Mouse (Mus musculus): ENCODE measurements around the gene Myo1b.

Myo1b gene

GRCm38 (mm10) chr1:51845264-51846036 lies 70.4 kb downstream of the Myo1b start:
- DNase-seq: no peak

DNA sequence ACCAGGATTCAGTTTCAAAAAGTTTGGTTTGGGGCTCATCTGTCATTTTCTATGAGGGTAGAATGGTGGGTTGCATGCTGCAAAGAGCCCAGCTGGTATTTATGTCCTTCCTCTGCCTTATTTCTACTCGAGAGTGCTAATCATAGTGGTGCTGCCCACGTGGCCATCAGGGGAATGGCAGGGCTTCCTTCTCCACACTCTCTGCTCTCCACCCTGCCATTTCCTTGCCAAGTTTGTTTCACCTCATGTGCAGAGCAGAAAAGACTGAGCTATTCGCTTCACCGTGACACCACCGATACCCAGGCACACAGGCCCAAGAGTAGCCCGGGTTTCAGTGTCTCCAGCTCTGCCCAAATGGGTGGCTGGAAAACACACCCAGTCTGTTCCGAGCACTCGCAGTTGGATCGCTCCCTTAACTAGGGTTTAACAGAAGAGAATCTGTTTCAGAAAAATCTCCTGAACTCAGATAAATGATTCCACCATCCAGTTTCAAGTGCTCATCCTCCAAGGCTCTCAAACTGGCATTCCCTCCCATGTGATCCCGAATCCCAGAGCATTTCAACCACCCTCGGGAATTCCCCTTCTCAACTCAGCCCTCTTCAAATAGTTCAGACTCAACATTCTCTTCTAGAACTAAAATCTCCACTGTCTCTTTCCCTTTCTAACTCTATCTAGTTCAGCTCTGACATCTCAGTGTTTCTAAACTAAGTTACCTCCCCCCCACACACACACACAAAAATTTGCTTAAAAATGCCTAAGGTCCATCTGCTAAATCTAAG lies 77.8 kb downstream of the Myo1b start:
- DNase-seq: no peak

DNA sequence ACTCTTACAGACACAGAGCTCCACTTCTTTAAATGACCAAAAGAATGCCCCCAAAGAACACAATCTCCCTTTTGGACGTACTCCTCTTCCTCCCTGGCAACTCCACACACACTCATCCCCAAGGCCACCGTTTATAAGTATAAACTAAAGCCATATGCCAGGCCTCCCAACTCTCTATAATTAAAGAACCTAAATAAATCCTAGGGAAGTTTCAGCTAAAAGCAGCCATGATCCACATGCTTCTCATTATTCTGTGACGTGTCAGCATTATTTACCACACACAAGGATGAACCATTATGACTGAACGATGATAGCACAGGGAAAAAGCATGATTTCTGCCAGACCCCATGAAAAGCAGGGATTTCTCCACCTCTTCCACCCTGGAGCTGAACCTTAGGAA lies 78.6 kb downstream of the Myo1b start:
- DNase-seq: no peak

- DNase-seq: no peak
These were observed 80.1 kb downstream of the Myo1b start for GRCm38 (mm10) chr1:51835795-51836194.

- DNase-seq: no peak
These were observed 81.8 kb downstream of the Myo1b start for GRCm38 (mm10) chr1:51834072-51834471.

DNA sequence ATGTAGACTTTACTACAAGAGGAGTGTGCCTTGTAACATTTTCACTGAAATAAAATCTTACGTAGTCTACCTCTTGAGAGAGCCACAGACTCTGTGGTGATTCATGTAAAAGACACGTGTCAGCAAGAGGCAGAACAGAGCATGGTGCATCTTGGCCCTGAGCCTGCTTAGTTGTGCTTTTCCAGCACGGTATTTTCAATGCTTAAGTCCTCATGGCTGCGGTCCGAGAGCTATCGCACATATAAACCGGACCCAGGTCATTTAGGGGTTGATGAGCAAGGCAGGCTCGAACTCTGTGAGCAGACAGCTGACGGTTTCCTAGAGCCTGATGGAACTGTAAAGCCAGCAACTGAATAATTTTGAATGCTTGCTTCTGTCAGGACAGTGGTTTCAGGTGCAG lies 86.5 kb downstream of the Myo1b start:
- no peak for DNase-seq

- DNase-seq: no peak
These were observed 93.3 kb downstream of the Myo1b start for GRCm38 (mm10) chr1:51822531-51822930.

- DNase-seq: no peak
These were observed 94.0 kb downstream of the Myo1b start for GRCm38 (mm10) chr1:51821701-51822495.

- DNase-seq: no peak
These were observed 95.4 kb downstream of the Myo1b start for GRCm38 (mm10) chr1:51820520-51820919.

GRCm38 (mm10) chr1:51820013-51820441 lies 95.8 kb downstream of the Myo1b start:
- DNase-seq: no peak

DNA sequence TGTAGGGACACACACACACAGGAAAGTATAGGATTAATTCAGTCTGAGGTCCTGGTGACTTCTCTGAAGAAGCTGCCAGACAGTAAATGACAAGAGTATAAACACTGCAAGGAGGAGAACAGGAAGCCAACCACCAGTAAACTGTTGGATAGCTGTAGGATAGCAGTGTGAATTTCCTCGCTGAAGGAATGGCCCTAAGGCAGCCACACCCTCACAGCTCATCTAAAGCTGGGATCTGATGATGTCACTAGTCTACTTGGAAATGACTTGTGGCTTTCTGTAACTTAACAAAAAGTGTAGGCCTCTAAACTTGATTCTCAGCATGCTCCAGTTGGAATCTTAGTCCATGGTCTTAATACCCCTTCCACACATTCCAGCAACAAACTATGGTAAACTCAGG lies 100.2 kb downstream of the Myo1b start:
- no peak for DNase-seq

- peak; percentile 7 for DNase-seq
These were observed 100.8 kb downstream of the Myo1b start for GRCm38 (mm10) chr1:51814854-51815630.

- DNase-seq: no peak
These were observed 107.0 kb downstream of the Myo1b start for GRCm38 (mm10) chr1:51808847-51809246.

DNA sequence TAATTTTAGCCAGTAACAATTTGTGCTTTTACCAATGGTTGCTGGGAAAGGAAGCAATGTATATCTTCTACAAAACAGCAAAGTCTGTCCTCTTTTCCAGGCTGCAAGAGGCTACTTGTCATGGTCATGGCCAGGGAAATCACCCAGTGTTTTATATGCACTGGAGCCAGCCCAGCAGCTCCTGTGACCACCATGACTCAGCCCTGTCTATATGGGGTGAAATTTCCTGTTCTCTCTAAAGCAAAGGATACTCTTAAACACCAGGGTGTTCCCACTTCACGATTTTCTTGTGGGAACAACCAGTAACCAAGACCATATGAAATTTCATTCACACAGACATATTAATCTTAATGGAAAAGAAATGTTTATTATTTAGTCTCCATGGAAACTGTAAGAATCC lies 107.6 kb downstream of the Myo1b start:
- DNase-seq: no peak

- DNase-seq: no peak
These were observed 110.7 kb downstream of the Myo1b start for GRCm38 (mm10) chr1:51805040-51805610.

- DNase-seq: no peak
These were observed 111.4 kb downstream of the Myo1b start for GRCm38 (mm10) chr1:51804296-51805039.

DNA sequence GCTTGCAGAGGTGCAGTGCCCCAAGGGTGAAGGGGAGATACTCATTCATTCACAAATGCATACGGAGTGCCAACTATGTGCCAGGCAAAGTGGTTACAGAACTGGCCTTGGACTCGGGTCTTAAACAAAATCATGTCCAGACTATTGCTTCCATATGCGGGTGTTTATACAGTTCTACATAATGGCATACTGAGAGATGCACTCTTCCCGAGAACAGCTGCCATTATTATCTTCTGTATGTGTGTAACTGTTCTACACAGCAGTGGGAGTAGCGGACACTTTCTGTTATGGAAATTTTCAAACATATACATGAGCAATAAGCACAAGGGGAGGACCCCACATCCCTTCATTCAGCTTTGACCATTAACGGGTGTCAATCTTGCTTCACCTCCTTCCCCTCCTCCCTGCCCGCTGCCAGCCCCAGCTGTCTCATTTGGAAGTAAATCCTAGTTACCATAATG lies 117.8 kb downstream of the Myo1b start:
- DNase-seq: no peak

DNA sequence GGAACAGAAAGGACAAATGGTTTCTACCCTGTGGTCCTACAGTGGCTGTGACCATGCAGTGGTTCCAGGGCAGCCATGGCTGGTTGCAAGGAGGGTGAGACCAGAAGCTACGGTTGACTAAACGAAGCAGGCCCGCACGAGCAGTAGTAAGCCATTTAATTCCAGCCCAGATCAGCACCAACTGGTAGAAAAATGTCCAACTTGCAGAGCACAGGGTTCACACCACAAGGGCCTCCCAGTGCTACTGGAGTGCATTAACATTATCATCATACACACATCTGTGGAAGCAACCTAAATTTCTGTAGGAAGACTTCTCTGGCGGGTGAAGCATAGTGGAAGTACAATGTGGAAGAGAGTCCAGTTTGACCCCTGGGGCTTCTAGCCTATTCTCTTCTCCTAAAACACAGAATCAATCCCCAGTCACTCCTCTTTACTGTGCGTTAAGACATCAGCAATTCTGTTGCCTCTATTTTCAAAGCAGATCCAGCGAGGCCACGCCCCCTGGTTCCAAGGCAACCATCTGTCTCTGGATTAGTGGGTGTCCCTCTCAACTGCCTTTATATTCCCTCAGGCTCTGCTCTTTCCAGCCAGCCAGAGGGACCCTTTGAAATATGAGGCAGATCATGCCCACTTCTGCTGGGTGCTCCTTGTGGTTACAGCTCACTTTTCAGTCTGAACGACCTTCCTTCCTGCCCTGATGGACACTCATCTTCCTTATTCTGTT lies 120.1 kb downstream of the Myo1b start:
- no peak for DNase-seq

GRCm38 (mm10) chr1:51789269-51789668 lies 126.6 kb downstream of the Myo1b start:
- no peak for DNase-seq

DNA sequence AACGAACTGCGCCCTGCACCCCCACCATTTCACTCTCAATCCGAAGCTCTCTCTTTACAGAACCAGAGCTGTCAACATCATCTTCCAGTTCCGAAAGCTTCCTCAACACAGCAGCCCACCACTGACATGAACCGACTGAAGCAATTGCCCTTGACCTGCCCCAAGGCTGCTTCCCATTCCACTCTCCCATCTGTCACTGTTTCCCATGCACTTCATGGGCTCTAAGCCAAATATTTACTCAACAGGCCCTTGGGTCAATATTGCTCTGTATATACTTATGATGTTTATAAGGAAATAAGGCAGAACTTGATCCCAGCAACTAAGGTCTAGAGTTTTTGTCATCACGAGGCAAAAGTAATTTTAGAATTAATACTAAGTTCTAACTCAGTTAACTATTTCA lies 133.8 kb downstream of the Myo1b start:
- no peak for DNase-seq

DNA sequence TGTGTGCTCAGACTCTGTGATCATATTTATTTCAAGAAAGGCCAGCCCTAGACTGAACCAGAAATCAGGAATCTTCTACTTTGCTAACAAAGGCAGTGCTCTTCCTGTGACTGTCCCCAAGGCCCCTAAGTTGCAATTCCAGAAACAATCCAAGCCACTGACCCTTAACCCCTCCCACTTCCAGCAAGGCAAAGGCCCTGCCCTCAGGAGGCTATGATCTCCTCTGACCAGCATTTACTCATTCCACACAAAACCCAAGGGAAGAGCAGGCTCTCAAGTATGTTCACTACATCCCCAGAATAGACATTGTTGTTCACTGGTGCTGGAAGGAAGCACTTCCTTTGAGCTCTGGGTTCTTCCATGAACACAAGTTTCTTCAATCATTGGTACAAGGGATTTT lies 135.5 kb downstream of the Myo1b start:
- DNase-seq: no peak

Measured in cerebellum, adult 9-11 months (tissue).